Mouse (Mus musculus) midbrain, embryonic 12.5 days (tissue): ENCODE results near the gene Wasf1. TPM values are rescaled to one million over a fixed set of nuclear protein-coding genes. Genes with fewer than 3 reads are reported as not detected.
A peak's percentile ranks its signal among the peaks of the same experiment; 100 is the strongest.

Experiments
- ATAC-seq: fragments of 200-750 bp; cut with Nextera tagmentation; 2 replicates; pipeline ENCODE4 v1.8.0; 2017; ENCODE audit warnings: low read depth, moderate TSS enrichment, moderate library complexity; ENCODE audit not compliant: low FRiP score
- H3K27ac ChIP-seq: fragments of 300-500 bp; sonication (generic); replicated peaks from 2 replicates; pipeline ENCODE4 v1.5.1; 2016; ENCODE audit warnings: mild to moderate bottlenecking
- H3K27me3 ChIP-seq: fragments of 300-500 bp; sonication (generic); 2 replicates; pipeline ENCODE4 v1.6.1; 2016; ENCODE audit warnings: mild to moderate bottlenecking
- H3K36me3 ChIP-seq: fragments of 300-500 bp; sonication (generic); 2 replicates; pipeline ENCODE4 v1.6.1; 2016
- H3K4me1 ChIP-seq: fragments of 300-500 bp; sonication (generic); 2 replicates; pipeline ENCODE4 v1.6.1; 2016
- H3K4me2 ChIP-seq: fragments of 300-500 bp; sonication (generic); replicated peaks from 2 replicates; pipeline ENCODE4 v1.6.1; 2016; ENCODE audit warnings: mild to moderate bottlenecking, moderate library complexity
- H3K4me3 ChIP-seq: fragments of 300-500 bp; sonication (generic); 2 replicates; pipeline ENCODE4 v1.5.1; 2016; ENCODE audit warnings: mild to moderate bottlenecking
- H3K9ac ChIP-seq: fragments of 300-500 bp; sonication (generic); replicated peaks from 2 replicates; pipeline ENCODE4 v1.6.1; 2016; ENCODE audit warnings: mild to moderate bottlenecking, moderate library complexity
- H3K9me3 ChIP-seq: fragments of 300-500 bp; sonication (generic); 2 replicates; pipeline ENCODE4 v1.6.1; 2016; ENCODE audit warnings: mild to moderate bottlenecking
- WGBS: fragments of 180-500 bp; shearing (Covaris S2); methylation state at CpG from one replicate; pipeline ENCODE4 v1.1.7; 2016; 5-methylcytosine and 5-hydroxymethylcytosine counted together
- polyA plus RNA-seq: library from polyadenylated mRNA; unstranded; fragments of >200 nt; fragmentation: Nextera tagmentation; extraction: Ambion mirVana; gene quantifications from 2 replicates; pipeline ENCODE4 v1.2.1, GENCODE M21; 2016

The Wasf1 gene
- polyA plus RNA-seq, 1 experiment from 2014 or later: 74.8 TPM

DNA sequence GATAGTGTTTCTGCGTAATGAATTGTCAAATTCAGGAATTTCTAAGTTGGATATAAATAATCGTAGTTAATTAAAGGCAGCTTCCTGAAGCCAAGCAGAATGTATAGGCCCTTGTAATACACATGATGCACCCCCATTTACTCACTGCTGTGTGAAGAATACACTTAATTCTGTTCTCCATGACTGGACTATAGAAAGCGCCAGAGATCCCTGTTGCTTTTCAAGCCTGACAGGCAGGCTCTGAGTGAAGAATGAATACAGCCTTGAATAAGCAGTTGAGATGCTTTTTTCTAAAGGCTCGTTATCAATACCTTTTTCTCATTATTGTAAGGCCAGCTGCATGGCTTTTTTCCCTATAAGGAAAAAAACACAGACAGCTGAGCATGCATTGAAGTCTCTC, 59.4 kb downstream of the Wasf1 start:
- no peak overlapping the region for H3K27ac ChIP-seq
- H3K4me3 ChIP-seq: no peak overlapping the region
- H3K4me2 ChIP-seq: no peak overlapping the region
- no peak overlapping the region for H3K9ac ChIP-seq
- no peaks in the 10 kb centered on the region for H3K27me3 ChIP-seq
- ATAC-seq: 0 out of 2 replicates have a peak, but pooled peaks have one; percentile 43
- H3K4me1 ChIP-seq: peaks cover 22% of the 10 kb centered on the region
- H3K36me3 ChIP-seq: peaks cover 31% of the 10 kb centered on the region
- WGBS: 45% methylated on average over 4 of the region's 4 CpGs
- no peaks in the 10 kb centered on the region for H3K9me3 ChIP-seq

DNA sequence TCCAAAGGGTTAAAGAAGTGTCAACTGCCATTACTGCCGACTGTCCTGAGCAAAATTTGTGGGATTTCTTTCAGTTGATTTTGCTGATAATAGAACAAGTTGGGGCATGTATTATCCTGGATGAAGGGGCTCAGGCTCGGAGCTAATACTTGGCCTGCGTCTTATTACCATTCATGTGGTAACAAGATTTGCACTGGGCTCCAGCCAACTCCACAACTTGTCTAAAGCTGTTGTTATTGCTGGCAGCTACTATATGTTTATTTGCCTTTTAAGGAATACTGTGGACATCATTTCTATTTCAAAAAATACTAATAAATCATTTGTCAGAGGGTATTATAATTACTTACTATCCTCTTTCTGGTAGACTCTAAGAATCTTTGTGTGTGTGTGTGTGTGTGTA, 66.9 kb downstream of the Wasf1 start:
- H3K27me3 ChIP-seq: no peaks in the 10 kb centered on the region
- no peak overlapping the region for H3K4me2 ChIP-seq
- no peak overlapping the region for H3K27ac ChIP-seq
- ATAC-seq: no peak
- WGBS: 70% methylated on average over 3 of the region's 3 CpGs
- H3K9me3 ChIP-seq: no peaks in the 10 kb centered on the region
- peaks cover 11% of the 10 kb centered on the region for H3K36me3 ChIP-seq
- H3K4me3 ChIP-seq: no peak overlapping the region
- no peaks in the 10 kb centered on the region; the same call in 1 of the 2 replicates for H3K4me1 ChIP-seq
- no peak overlapping the region for H3K9ac ChIP-seq

DNA sequence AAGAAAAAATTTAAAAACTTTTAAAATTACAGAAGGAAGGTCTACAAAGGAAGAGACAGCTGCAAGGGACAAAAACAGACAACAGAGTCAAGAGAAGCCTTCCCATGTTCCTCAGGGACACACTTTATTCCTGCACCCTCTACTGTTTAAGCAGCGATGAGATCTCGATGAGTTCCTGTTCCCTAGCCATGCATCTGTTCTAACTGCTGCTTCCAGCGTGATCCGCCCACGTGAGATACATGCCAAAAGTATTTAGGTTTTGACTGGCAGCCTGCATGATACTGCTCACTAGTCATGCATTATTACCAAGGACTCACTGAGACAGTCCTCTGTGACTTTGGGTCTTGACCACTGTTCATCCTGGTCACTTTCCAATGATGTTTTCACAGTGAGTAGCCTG, 72.9 kb downstream of the Wasf1 start:
- no peaks in the 10 kb centered on the region for H3K27me3 ChIP-seq
- ATAC-seq: no peak
- peaks cover 15% of the 10 kb centered on the region for H3K36me3 ChIP-seq
- no peak overlapping the region for H3K4me3 ChIP-seq
- H3K4me1 ChIP-seq: no peaks in the 10 kb centered on the region
- no peak overlapping the region for H3K9ac ChIP-seq
- 90% methylated on average over 5 of the region's 5 CpGs for WGBS
- no peak overlapping the region for H3K27ac ChIP-seq
- peaks cover 5% of the 10 kb centered on the region; the same call in 1 of the 2 replicates for H3K9me3 ChIP-seq
- H3K4me2 ChIP-seq: no peak overlapping the region

DNA sequence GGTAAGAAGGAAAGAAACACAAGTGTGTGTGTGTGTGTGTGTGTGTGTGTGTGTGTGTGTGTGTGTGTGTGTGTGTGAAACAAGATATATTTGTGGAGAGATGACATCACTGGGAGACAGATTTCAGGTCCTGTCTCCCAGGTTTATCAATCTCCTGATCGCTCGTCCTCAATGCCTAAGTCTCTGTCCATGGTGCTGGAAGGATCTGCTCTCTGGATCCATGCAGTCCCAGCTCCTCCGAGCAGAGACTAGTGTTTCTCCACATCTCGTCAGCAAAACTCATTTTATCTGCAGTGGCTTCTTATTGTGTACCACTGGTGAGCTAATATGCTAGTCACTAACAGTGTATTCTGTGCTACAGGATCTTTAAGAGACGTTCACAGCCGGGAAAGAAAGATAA, 78.1 kb downstream of the Wasf1 start:
- no peak overlapping the region for H3K27ac ChIP-seq
- peaks cover 8% of the 10 kb centered on the region; the same call in 1 of the 2 replicates for H3K36me3 ChIP-seq
- peaks cover 5% of the 10 kb centered on the region; the same call in 1 of the 2 replicates for H3K9me3 ChIP-seq
- H3K9ac ChIP-seq: no peak overlapping the region
- ATAC-seq: no peak
- 59% methylated on average over 6 of the region's 6 CpGs for WGBS
- no peak overlapping the region for H3K4me2 ChIP-seq
- H3K4me3 ChIP-seq: no peak overlapping the region
- H3K27me3 ChIP-seq: no peaks in the 10 kb centered on the region
- H3K4me1 ChIP-seq: peaks cover 5% of the 10 kb centered on the region; the same call in 1 of the 2 replicates

DNA sequence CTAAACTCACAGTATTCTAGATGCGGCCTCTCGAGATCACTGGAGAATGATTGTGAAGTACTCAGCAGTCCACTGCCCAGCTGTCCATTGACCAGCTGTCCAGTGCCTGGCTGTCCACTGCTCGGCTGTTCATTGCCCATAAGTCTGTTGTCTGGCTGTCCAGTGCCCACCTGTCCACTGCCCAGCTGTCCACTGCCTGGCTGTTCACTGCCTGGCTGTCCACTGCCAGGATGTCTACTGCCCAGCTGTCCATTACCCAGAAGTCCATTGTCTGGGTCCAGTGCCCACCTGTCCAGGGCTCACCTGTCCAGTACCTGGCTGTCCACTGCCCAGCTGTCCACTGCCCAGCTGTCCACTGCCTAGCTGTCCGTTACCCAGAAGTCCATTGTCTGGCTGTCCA, 78.7 kb downstream of the Wasf1 start:
- peaks cover 5% of the 10 kb centered on the region; the same call in 1 of the 2 replicates for H3K4me1 ChIP-seq
- no peak overlapping the region for H3K9ac ChIP-seq
- no peak overlapping the region for H3K4me2 ChIP-seq
- 97% methylated on average over 4 of the region's 4 CpGs for WGBS
- H3K9me3 ChIP-seq: peaks cover 5% of the 10 kb centered on the region; the same call in 1 of the 2 replicates
- H3K36me3 ChIP-seq: peaks cover 4% of the 10 kb centered on the region; the same call in 1 of the 2 replicates
- ATAC-seq: no peak
- H3K27ac ChIP-seq: no peak overlapping the region
- H3K27me3 ChIP-seq: no peaks in the 10 kb centered on the region
- no peak overlapping the region for H3K4me3 ChIP-seq

DNA sequence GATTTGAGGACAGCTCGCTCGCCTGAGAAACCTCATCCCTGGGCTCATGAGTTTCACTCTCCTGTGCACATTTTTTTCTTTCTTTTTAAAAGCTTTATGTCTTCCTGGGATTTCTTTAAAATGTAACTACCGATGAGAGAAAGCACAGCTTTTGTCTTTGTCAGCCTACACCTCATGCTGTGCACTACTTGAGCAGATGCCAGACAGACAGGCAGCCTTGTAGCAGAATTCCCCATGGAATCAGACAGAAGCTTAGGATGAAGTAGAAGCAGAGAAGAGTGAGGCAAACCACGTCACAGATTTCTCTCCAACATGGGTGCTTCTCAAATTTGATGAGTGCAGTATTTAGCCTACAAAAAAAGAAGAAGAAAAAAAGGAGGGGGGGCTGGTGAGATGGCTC, 81.3 kb downstream of the Wasf1 start:
- no peak overlapping the region for H3K9ac ChIP-seq
- ATAC-seq: no peak
- no peaks in the 10 kb centered on the region for H3K36me3 ChIP-seq
- 42% methylated on average over 4 of the region's 4 CpGs for WGBS
- H3K9me3 ChIP-seq: no peaks in the 10 kb centered on the region
- H3K27ac ChIP-seq: no peak overlapping the region
- H3K4me2 ChIP-seq: no peak overlapping the region
- no peak overlapping the region for H3K4me3 ChIP-seq
- peaks cover 15% of the 10 kb centered on the region for H3K4me1 ChIP-seq
- H3K27me3 ChIP-seq: no peaks in the 10 kb centered on the region

DNA sequence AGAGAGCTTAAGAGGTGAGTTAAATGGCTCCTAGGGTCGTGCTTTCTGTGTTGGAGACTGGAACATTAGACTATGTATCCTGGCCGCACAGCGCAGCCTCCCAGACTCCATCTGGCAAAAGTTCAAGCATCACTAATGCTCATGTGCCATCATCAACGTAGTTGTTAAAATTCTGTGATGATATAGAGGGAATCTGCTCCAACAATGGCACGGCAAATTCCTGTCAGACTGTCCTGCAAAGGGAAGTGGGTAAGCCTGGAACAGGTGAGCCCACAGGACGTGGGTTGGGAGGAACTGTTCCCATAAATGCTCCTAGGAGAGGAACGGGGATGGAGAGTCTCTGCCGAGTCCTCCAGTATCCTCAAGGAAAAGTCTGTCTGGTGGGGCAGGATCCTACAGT, 85.3 kb downstream of the Wasf1 start:
- Histone ChIP-seq H3K4me2 (no peak overlapping the region), H3K9me3 (no peaks in the 10 kb centered on the region), H3K27ac (no peak overlapping the region), H3K4me1 (peaks cover 28% of the 10 kb centered on the region), H3K36me3 (no peaks in the 10 kb centered on the region), H3K9ac (no peak overlapping the region), H3K4me3 (no peak overlapping the region), H3K27me3 (no peaks in the 10 kb centered on the region)
- no peak for ATAC-seq
- 61% methylated on average over 8 of the region's 8 CpGs for WGBS

DNA sequence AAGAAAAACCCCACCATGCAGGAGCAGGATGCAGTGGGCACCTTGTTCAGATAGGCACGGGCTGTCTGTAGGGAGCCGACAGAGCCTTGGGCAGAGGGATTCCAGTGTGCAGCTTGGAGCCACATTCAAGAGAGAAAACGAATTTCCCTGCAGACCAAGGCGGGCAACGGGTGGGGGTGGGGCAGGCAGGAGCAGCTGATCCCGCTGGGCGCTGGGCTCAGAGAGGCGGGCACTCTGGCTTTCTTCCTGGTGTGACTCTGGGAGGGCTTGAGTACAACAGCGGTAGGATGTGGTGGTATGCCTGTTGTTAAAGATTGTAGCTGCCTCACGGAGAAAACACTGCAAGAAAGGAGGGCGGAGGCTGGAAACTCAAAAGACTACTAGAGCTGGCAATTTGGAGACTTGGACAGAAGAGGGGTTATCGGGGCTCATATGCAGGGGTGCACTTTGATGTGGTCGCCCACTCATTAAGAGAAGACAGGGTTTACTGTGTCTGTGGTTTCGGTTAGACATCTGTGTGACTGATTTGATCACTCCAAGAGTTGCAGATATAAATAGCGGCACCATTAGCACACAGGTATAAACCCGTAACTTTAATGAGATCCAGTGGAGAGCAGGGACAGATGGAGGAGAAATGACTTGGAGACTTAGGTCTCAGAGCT, 86.2 kb downstream of the Wasf1 start:
- Histone ChIP-seq H3K36me3 (no peaks in the 10 kb centered on the region), H3K4me3 (peak overlapping the region; percentile 30), H3K4me2 (peak overlapping the region; percentile 52), H3K4me1 (peaks cover 24% of the 10 kb centered on the region), H3K9ac (peak overlapping the region; percentile 32; the same call in 1 of the 2 replicates), H3K27ac (no peak overlapping the region; the same call in 1 of the 2 replicates), H3K27me3 (no peaks in the 10 kb centered on the region), H3K9me3 (no peaks in the 10 kb centered on the region)
- peak; percentile 76 for ATAC-seq
- 16% methylated on average over 16 of the region's 16 CpGs for WGBS

DNA sequence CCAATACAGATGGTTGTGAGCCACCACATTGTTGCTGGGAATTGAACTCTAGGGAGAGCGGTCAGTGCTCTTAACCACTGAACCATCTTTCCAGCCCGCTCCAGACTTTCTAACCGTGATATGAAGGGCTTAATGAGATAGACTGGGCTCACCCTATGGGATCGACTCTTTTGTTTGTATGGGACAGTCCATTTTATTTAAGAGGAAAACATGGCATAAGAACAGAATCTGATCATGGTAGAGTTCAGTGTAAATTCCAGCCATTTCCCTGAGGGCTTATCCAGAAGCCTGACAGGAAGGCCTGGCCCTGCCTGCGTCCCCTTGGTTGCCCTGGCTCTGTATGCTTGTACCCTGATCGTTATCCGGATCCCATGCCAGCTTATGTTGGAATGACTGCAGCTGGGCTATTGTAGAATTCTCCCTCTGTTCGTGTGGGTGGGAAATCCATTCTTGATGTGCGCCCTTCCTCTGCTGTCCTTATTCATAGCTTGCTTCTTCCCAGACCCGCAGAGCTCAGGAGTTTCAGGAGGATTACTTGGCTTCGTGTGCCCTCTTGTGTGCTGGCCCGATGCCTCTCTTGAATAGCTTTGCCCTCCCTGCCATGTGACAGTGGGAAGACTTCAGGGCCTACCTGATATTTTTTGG, 87.4 kb downstream of the Wasf1 start:
- Histone ChIP-seq H3K9me3 (no peaks in the 10 kb centered on the region), H3K4me1 (peaks cover 23% of the 10 kb centered on the region), H3K36me3 (no peaks in the 10 kb centered on the region), H3K4me3 (no peak overlapping the region), H3K27me3 (no peaks in the 10 kb centered on the region), H3K9ac (no peak overlapping the region), H3K27ac (no peak overlapping the region), H3K4me2 (no peak overlapping the region)
- WGBS: 63% methylated on average over 12 of the region's 12 CpGs
- ATAC-seq: peak; percentile 41; the same call in 1 of the 2 replicates

DNA sequence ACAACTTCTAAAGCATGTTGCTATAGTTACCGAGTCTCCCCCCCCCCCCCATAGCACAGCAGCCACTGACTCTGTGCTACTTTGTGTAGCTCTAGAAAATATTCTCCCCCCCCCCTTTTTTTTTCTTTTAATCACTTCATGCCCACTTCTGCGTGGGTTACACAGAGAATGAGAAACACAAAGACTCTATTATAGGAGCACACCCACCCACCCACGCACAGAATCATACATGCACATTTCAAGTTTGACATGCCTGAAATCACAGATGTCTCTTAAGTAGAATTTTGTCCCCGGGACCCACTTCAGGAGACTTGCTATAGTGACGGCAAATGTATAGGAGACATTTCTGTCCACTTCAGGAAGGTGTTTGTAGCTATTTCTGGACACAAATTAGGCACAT, 88.0 kb downstream of the Wasf1 start:
- whole genome bisulfite sequencing: 77% methylated on average over 5 of the region's 5 CpGs
- no peak overlapping the region for H3K4me3 ChIP-seq
- no peak overlapping the region for H3K9ac ChIP-seq
- H3K27me3 ChIP-seq: no peaks in the 10 kb centered on the region
- no peak overlapping the region for H3K4me2 ChIP-seq
- peaks cover 23% of the 10 kb centered on the region for H3K4me1 ChIP-seq
- H3K27ac ChIP-seq: no peak overlapping the region
- no peak for ATAC-seq
- no peaks in the 10 kb centered on the region for H3K9me3 ChIP-seq
- no peaks in the 10 kb centered on the region for H3K36me3 ChIP-seq

DNA sequence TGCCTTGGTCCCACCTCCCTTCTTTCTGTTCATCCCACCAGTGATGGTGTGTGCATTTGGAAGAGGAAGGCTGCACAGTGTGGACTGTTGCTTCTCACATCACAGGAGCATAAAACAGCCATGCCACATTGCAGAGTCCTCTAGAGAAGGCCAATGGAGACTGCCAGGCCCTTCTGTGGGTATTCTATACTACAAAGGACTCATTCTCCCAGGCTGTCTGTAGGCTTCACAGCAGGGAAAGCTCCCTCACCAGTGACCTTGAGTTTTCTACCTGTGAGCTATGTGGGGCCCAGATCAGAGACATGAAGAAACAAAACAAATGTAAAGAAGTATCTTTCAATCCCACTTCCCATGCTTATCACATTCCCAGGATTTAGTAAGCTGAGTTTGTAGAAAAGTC, 100.5 kb downstream of the Wasf1 start:
- no peaks in the 10 kb centered on the region for H3K36me3 ChIP-seq
- H3K9ac ChIP-seq: no peak overlapping the region
- H3K4me2 ChIP-seq: no peak overlapping the region
- no peaks in the 10 kb centered on the region for H3K27me3 ChIP-seq
- no peak overlapping the region for H3K4me3 ChIP-seq
- ATAC-seq: no peak
- H3K27ac ChIP-seq: no peak overlapping the region
- peaks cover 6% of the 10 kb centered on the region for H3K4me1 ChIP-seq
- no peaks in the 10 kb centered on the region for H3K9me3 ChIP-seq

DNA sequence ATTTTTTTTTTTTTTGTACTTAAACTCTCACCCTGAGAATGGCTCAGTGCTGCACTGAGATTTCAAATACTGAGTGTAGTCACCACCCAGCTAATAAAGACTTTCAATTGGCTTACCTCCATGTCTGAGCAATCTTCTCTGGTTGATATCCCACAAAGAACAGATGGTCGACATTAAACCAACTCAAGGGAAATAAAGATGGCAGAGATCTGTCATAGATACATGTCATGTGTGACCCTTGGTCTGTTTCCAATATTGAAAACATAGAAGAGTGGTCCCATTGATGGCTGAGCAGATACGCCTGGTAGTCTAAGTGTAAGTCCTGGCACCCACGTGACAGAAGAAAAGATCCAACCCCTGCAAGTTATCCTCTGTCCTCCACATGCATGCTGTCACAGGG, 101.3 kb downstream of the Wasf1 start:
- 82% methylated on average over 3 of the region's 3 CpGs for WGBS
- H3K9me3 ChIP-seq: no peaks in the 10 kb centered on the region
- no peak overlapping the region for H3K27ac ChIP-seq
- no peaks in the 10 kb centered on the region for H3K27me3 ChIP-seq
- no peak overlapping the region for H3K9ac ChIP-seq
- no peak for ATAC-seq
- H3K4me1 ChIP-seq: peaks cover 6% of the 10 kb centered on the region
- no peak overlapping the region for H3K4me2 ChIP-seq
- no peaks in the 10 kb centered on the region for H3K36me3 ChIP-seq
- H3K4me3 ChIP-seq: no peak overlapping the region
